Mouse (Mus musculus): ENCODE measurements around the gene Klhdc1. TPM values are rescaled to one million over a fixed set of nuclear protein-coding genes. Genes with fewer than 3 reads are reported as not detected.
A peak's percentile ranks its signal among the peaks of the same experiment; 100 is the strongest.

Gene Klhdc1
- polyA plus RNA-seq, 1 experiment from 2014 or later = 6.8 TPM

GRCm38 (mm10) chr12:69210056-69210979 lies 30.7 kb upstream of the Klhdc1 start:
- H3K9ac ChIP-seq = no peak overlapping the region
- H3K4me1 ChIP-seq = no peaks in the 10 kb centered on the region
- H3K4me3 ChIP-seq = no peak overlapping the region
- H3K36me3 ChIP-seq = peaks cover 53% of the 10 kb centered on the region
- WGBS = 93% methylated on average over 18 of the region's 18 CpGs
- H3K9me3 ChIP-seq = no peaks in the 10 kb centered on the region
- no peak overlapping the region for H3K27ac ChIP-seq
- no peak for ATAC-seq (ENCODE audit: borderline replicate concordance, extremely low read depth, low FRiP score, low TSS enrichment)
- no peak overlapping the region for H3K4me2 ChIP-seq
- no peaks in the 10 kb centered on the region for H3K27me3 ChIP-seq

- H3K27ac ChIP-seq = no peak overlapping the region
- no peak for ATAC-seq (ENCODE audit: borderline replicate concordance, extremely low read depth, low FRiP score, low TSS enrichment)
- no peaks in the 10 kb centered on the region for H3K27me3 ChIP-seq
- no peaks in the 10 kb centered on the region for H3K4me1 ChIP-seq
- no peak overlapping the region for H3K9ac ChIP-seq
- no peak overlapping the region for H3K4me2 ChIP-seq
- 65% methylated on average over 5 of the region's 5 CpGs for WGBS
- H3K9me3 ChIP-seq = no peaks in the 10 kb centered on the region
- no peak overlapping the region for H3K4me3 ChIP-seq
- H3K36me3 ChIP-seq = peaks cover 53% of the 10 kb centered on the region
Measured at GRCm38 (mm10) chr12:69211057-69211456, 29.9 kb upstream of the Klhdc1 start.

- no peak for ATAC-seq (ENCODE audit: borderline replicate concordance, extremely low read depth, low FRiP score, low TSS enrichment)
Measured at GRCm38 (mm10) chr12:69213186-69213777, 27.7 kb upstream of the Klhdc1 start.

DNA sequence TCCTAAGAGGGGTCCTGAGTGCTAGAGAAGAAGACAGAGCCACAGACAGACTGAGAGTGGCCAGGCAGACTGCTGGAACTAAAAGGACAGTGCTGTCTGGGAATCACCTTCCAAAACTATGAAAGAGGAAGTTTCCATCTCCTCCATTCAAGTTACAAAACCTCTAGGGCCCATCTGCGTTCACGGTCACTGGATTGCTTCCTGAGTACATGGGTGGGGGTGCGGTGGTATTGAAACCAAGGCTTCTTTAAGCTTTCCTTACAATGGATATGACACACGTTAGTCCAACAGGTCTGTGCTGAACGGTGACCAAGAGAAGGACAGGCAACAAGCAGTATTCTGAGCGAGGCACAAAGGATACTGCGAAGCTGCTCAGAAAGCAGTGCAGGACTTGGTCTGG lies 26.6 kb upstream of the Klhdc1 start:
- peaks cover 55% of the 10 kb centered on the region for H3K36me3 ChIP-seq

More at GRCm38 (mm10) chr12:69213186-69213777, 27.7 kb upstream of the Klhdc1 start:
- H3K4me2 ChIP-seq = no peak overlapping the region
- H3K4me3 ChIP-seq = no peak overlapping the region
- no peak overlapping the region for H3K27ac ChIP-seq
- WGBS = 90% methylated on average over 13 of the region's 13 CpGs
- no peaks in the 10 kb centered on the region for H3K4me1 ChIP-seq
- no peaks in the 10 kb centered on the region for H3K9me3 ChIP-seq
- peaks cover 53% of the 10 kb centered on the region for H3K36me3 ChIP-seq
- no peak overlapping the region for H3K9ac ChIP-seq
- H3K27me3 ChIP-seq = no peaks in the 10 kb centered on the region

GRCm38 (mm10) chr12:69215000-69215785 lies 25.8 kb upstream of the Klhdc1 start:
- no peaks in the 10 kb centered on the region for H3K9me3 ChIP-seq
- H3K4me3 ChIP-seq = no peak overlapping the region
- ATAC-seq (ENCODE audit: borderline replicate concordance, extremely low read depth, low FRiP score, low TSS enrichment) = no peak
- peaks cover 53% of the 10 kb centered on the region for H3K36me3 ChIP-seq
- H3K27ac ChIP-seq = no peak overlapping the region
- H3K4me1 ChIP-seq = no peaks in the 10 kb centered on the region
- no peaks in the 10 kb centered on the region for H3K27me3 ChIP-seq
- H3K4me2 ChIP-seq = no peak overlapping the region
- 77% methylated on average over 3 of the region's 3 CpGs for WGBS
- H3K9ac ChIP-seq = no peak overlapping the region

More for the DNA sequence above, 26.6 kb upstream of the Klhdc1 start:
- no peak for ATAC-seq (ENCODE audit: borderline replicate concordance, extremely low read depth, low FRiP score, low TSS enrichment)
- Histone ChIP-seq H3K27ac (no peak overlapping the region), H3K9ac (no peak overlapping the region), H3K9me3 (no peaks in the 10 kb centered on the region), H3K4me1 (no peaks in the 10 kb centered on the region), H3K4me3 (no peak overlapping the region), H3K27me3 (no peaks in the 10 kb centered on the region), H3K4me2 (no peak overlapping the region)
- WGBS = 91% methylated on average over 7 of the region's 7 CpGs

- Histone ChIP-seq H3K9me3 (no peaks in the 10 kb centered on the region), H3K4me3 (no peak overlapping the region), H3K4me1 (no peaks in the 10 kb centered on the region), H3K4me2 (no peak overlapping the region), H3K36me3 (peaks cover 63% of the 10 kb centered on the region), H3K9ac (no peak overlapping the region), H3K27me3 (no peaks in the 10 kb centered on the region), H3K27ac (no peak overlapping the region)
- 92% methylated on average over 7 of the region's 7 CpGs for WGBS
- ATAC-seq (ENCODE audit: borderline replicate concordance, extremely low read depth, low FRiP score, low TSS enrichment) = no peak
Measured at GRCm38 (mm10) chr12:69216587-69216986, 24.4 kb upstream of the Klhdc1 start.

- H3K27me3 ChIP-seq = no peaks in the 10 kb centered on the region
- H3K4me1 ChIP-seq = no peaks in the 10 kb centered on the region
- no peak overlapping the region for H3K9ac ChIP-seq
- no peak overlapping the region for H3K4me3 ChIP-seq
- 85% methylated on average over 19 of the region's 19 CpGs for WGBS
- H3K9me3 ChIP-seq = no peaks in the 10 kb centered on the region
- peaks cover 43% of the 10 kb centered on the region for H3K36me3 ChIP-seq
- no peak overlapping the region for H3K27ac ChIP-seq
- no peak for ATAC-seq (ENCODE audit: borderline replicate concordance, extremely low read depth, low FRiP score, low TSS enrichment)
- no peak overlapping the region for H3K4me2 ChIP-seq
Measured at GRCm38 (mm10) chr12:69220613-69221277, 20.2 kb upstream of the Klhdc1 start.

DNA sequence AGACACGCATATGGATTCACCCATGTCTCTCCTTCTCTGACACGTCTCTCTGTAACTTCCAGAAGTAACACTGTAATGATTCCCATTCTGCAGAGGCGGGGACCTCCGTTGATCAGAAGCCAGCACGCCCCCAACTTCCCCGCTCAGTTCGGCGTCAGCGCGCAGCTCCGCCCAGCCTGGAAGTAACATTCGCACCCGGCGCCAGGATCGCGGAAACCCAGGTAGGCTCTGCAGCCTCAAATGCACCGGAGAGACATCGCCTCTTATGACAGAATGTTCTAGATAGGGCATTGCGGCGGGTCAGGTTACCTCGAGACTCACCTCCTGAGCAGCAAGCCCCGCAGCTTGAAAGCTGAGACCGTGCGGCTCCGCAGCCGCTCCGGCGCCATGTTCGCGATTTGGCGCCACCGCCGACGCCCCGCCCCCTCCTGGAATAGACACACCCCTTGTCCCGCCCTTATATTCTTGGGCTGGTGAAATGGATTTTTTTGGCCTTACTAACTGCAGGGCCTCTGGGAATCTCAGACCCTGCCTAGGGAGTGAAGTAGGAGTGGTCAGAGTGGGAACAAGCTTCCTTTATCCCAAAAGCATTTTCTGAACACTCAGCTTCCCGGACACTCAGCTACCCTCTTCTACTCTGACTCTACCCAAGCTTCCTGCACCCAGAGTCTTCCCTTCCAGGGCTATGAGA lies 13.1 kb upstream of the Klhdc1 start, which contains the start of gene Pole2:
Pole2 (minus strand) TSS at position 420 of the 691 bp plus-strand sequence.
- Histone ChIP-seq H3K4me3 (peak within 1 kb of the TSS; percentile 84), H3K4me1 (peaks cover 6% of the 10 kb centered on the region), H3K27me3 (no peaks in the 10 kb centered on the region), H3K36me3 (0 out of 2 replicates have a peak, but pooled peaks cover 4% of the 10 kb centered on the region), H3K9me3 (no peaks in the 10 kb centered on the region), H3K4me2 (peak within 1 kb of the TSS; percentile 62), H3K27ac (peak within 1 kb of the TSS; percentile 94), H3K9ac (peak within 1 kb of the TSS; percentile 59)
- peak; percentile 98 for ATAC-seq (ENCODE audit: borderline replicate concordance, extremely low read depth, low FRiP score, low TSS enrichment)
- under 1% methylated on average over 37 of the region's 37 CpGs for WGBS

DNA sequence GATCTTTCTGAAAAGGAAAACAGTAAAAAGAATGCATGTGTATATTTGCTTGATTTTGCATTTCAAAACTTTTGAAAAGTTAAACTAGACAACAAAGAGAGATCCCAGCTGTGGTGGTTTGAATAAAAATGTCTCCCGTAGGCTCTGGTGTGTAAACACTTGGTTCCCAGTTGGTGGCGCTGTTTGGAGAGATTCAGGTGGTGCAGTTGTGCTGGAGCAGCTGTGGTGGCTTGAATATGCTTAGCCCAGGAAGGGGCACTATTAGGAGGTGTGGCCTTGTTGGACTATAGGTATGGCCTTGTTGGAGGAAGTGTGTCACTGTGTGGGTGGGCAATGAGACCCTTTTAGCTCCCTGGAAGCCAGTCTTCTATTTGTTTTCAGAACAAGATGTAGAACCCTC lies 11.7 kb upstream of the Klhdc1 start:
- H3K9me3 ChIP-seq = no peaks in the 10 kb centered on the region
- peaks cover 6% of the 10 kb centered on the region for H3K4me1 ChIP-seq
- H3K4me3 ChIP-seq = no peak overlapping the region
- H3K27ac ChIP-seq = no peak overlapping the region
- H3K4me2 ChIP-seq = no peak overlapping the region
- 65% methylated on average over 2 of the region's 2 CpGs for WGBS
- no peak overlapping the region for H3K9ac ChIP-seq
- ATAC-seq (ENCODE audit: borderline replicate concordance, extremely low read depth, low FRiP score, low TSS enrichment) = no peak
- 0 out of 2 replicates have a peak, but pooled peaks cover under 1% of the 10 kb centered on the region for H3K36me3 ChIP-seq
- H3K27me3 ChIP-seq = no peaks in the 10 kb centered on the region

- Histone ChIP-seq H3K36me3 (no peaks in the 10 kb centered on the region), H3K4me3 (no peak overlapping the region), H3K4me1 (no peaks in the 10 kb centered on the region; the same call in 1 of the 2 replicates), H3K9me3 (no peaks in the 10 kb centered on the region), H3K27me3 (no peaks in the 10 kb centered on the region), H3K27ac (no peak overlapping the region), H3K4me2 (no peak overlapping the region), H3K9ac (no peak overlapping the region)
- 0 out of 2 replicates have a peak, but pooled peaks have one; percentile 5 for ATAC-seq (ENCODE audit: borderline replicate concordance, extremely low read depth, low FRiP score, low TSS enrichment)
- 71% methylated on average over 6 of the region's 6 CpGs for WGBS
Measured at GRCm38 (mm10) chr12:69235782-69236181, 5.2 kb upstream of the Klhdc1 start.

DNA sequence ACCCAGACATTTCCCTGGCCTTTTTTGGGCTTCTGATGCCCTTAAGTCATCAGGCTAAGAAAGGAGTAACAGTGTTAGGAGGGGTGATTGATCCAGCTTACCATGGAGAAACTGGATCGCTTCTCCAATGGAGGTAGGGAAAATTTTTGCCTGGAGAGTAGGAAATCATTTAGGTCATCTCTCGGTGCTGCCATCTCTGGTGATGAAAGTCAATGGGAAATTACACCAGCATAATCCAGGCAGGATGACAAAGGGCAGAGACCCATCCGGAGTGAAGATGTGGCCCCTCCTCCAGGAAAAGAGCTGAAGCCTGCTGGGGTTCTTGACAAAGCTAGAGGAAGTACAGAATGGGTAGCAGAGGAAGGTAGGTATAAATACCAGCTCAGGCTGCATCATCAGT lies 2.7 kb upstream of the Klhdc1 start:
- Histone ChIP-seq H3K4me2 (no peak overlapping the region), H3K27ac (no peak overlapping the region), H3K36me3 (no peaks in the 10 kb centered on the region), H3K9ac (no peak overlapping the region), H3K9me3 (no peaks in the 10 kb centered on the region), H3K4me3 (no peak overlapping the region), H3K4me1 (no peaks in the 10 kb centered on the region; the same call in 1 of the 2 replicates), H3K27me3 (no peaks in the 10 kb centered on the region)
- no peak for ATAC-seq (ENCODE audit: borderline replicate concordance, extremely low read depth, low FRiP score, low TSS enrichment)
- 32% methylated on average over 3 of the region's 3 CpGs for WGBS

All from lung, embryonic 15.5 days (tissue).